Mouse (Mus musculus) lung, postnatal 0 days (tissue): ENCODE data around the gene Aagab. TPM values are rescaled to one million over a fixed set of nuclear protein-coding genes. Genes with fewer than 3 reads are reported as not detected.

Source experiments
- ATAC-seq: fragments of 200-750 bp; cut with Nextera tagmentation; 2 replicates; pipeline ENCODE4 v1.8.0; 2017; ENCODE audit warnings: moderate library complexity
- DNase-seq: peaks from one replicate; pipeline ENCODE4 v3.0.0-alpha.2; 2016; ENCODE audit warnings: low spot score
- H3K27ac ChIP-seq: fragments of 300-500 bp; sonication (generic); 2 replicates; pipeline ENCODE4 v1.5.1; 2014; ENCODE audit warnings: antibody characterized with exemption, mild to moderate bottlenecking, low read length, mixed read lengths
- H3K27me3 ChIP-seq: fragments of 300-500 bp; sonication (generic); replicated peaks from 2 replicates; pipeline ENCODE4 v1.6.1; 2014; ENCODE audit warnings: low read length, mixed read lengths; ENCODE audit not compliant: insufficient read depth
- H3K36me3 ChIP-seq: fragments of 300-500 bp; sonication (generic); 2 replicates; pipeline ENCODE4 v1.6.1; 2014; ENCODE audit warnings: low read length, mixed read lengths; ENCODE audit not compliant: insufficient read depth
- H3K4me1 ChIP-seq: fragments of 300-500 bp; sonication (generic); 2 replicates; pipeline ENCODE4 v1.6.1; 2014; ENCODE audit warnings: antibody characterized with exemption, low read depth, low read length, mixed read lengths; ENCODE audit not compliant: insufficient read depth
- H3K4me2 ChIP-seq: fragments of 300-500 bp; sonication (generic); replicated peaks from 2 replicates; pipeline ENCODE4 v1.6.1; 2014; ENCODE audit warnings: low read depth, mild to moderate bottlenecking, low read length, moderate library complexity, mixed read lengths
- H3K4me3 ChIP-seq: fragments of 300-500 bp; sonication (generic); 2 replicates; pipeline ENCODE4 v1.5.1; 2014; ENCODE audit warnings: low read depth, low read length
- H3K9ac ChIP-seq: fragments of 300-500 bp; sonication (generic); replicated peaks from 2 replicates; pipeline ENCODE4 v1.6.1; 2014; ENCODE audit warnings: low read depth, mild to moderate bottlenecking
- H3K9me3 ChIP-seq: fragments of 300-500 bp; sonication (generic); 2 replicates; pipeline ENCODE4 v1.6.1; 2016; ENCODE audit warnings: low read length, mixed read lengths
- CTCF ChIP-seq: IDR thresholded peaks from 2 replicates; pipeline ENCODE4 v1.5.1; 2016; ENCODE audit warnings: antibody characterized with exemption, mild to moderate bottlenecking
- EP300 ChIP-seq: IDR thresholded peaks from 2 replicates; pipeline ENCODE4 v1.6.1; 2016; ENCODE audit warnings: antibody characterized with exemption, mild to moderate bottlenecking, control low read depth
- WGBS: fragments of 180-500 bp; shearing (Covaris S2); extraction: QIAGEN DNeasy Blood & Tissue Kit; methylation state at CpG from one replicate; pipeline ENCODE4 v1.1.7; 2014; 5-methylcytosine and 5-hydroxymethylcytosine counted together
- polyA plus RNA-seq: library from polyadenylated mRNA; unstranded; fragments of >200 nt; fragmentation: Nextera tagmentation; extraction: Ambion mirVana; gene quantifications from 2 replicates; pipeline ENCODE4 v1.2.1, GENCODE M21; 2015

Aagab gene
- polyA plus RNA-seq, 1 experiment from 2014 or later = 20.5 TPM

GRCm38 (mm10) chr9:63580046-63580445 lies 22.4 kb upstream of the Aagab start:
- no peak for DNase-seq
- no peaks in the 10 kb centered on the region for H3K9me3 ChIP-seq
- H3K4me1 ChIP-seq = no peaks in the 10 kb centered on the region
- no peak overlapping the region for H3K4me2 ChIP-seq
- no peak overlapping the region for H3K9ac ChIP-seq
- H3K27me3 ChIP-seq = no peaks in the 10 kb centered on the region
- H3K4me3 ChIP-seq = no peak overlapping the region
- 77% methylated on average over 2 of the region's 2 CpGs for WGBS
- no peaks in the 10 kb centered on the region for H3K36me3 ChIP-seq
- H3K27ac ChIP-seq = no peak overlapping the region
- no peak for ATAC-seq
- TF ChIP-seq CTCF (no peak), EP300 (no peak)

DNA sequence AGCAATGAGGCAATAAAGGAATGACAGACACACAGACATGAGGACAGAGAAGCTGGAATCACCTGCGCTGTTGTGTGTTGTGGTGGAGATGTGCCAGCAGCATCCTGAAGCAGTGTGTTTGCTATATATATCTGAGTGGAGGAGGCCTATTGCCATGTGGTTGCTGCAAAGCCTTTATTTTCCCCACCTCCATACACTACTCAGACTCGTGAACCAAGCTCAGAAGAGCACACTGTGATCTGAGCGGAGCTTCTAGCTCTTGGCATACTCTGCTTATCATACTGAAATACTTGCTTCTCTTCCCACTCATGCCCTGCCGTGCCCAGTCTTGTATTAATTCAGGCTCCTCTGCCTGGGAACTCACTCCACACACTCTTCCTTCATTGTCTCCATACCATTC lies 20.7 kb upstream of the Aagab start:
- Histone ChIP-seq H3K27me3 (no peaks in the 10 kb centered on the region), H3K36me3 (no peaks in the 10 kb centered on the region), H3K4me1 (no peaks in the 10 kb centered on the region), H3K4me3 (no peak overlapping the region), H3K4me2 (no peak overlapping the region), H3K9me3 (no peaks in the 10 kb centered on the region), H3K27ac (no peak overlapping the region), H3K9ac (no peak overlapping the region)
- TF ChIP-seq EP300 (no peak), CTCF (no peak)
- DNase-seq = no peak
- ATAC-seq = no peak
- WGBS = 70% methylated on average over 4 of the region's 4 CpGs

DNA sequence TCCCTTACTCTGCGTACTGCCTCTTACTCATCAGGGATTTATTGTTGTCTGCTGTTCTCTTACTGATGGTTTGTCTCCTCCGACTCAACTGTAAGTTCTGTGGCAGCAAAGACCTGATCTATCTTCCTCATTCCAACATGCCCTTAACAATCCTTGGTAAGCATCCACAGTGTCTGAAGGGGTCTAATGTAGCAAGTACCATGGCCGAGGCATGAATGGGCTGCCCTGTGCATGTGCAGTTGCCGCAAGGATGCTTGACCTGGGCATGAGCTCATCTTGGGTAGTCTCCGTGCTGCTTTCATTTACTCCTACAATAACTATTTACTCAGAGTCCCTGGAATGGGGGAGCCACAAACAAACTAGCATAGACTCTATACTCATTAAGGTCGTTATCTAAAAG lies 17.2 kb upstream of the Aagab start:
- WGBS = 76% methylated on average over 6 of the region's 6 CpGs
- Histone ChIP-seq H3K4me2 (no peak overlapping the region), H3K4me3 (no peak overlapping the region), H3K9me3 (no peaks in the 10 kb centered on the region), H3K27ac (no peak overlapping the region), H3K27me3 (no peaks in the 10 kb centered on the region), H3K4me1 (no peaks in the 10 kb centered on the region), H3K9ac (no peak overlapping the region), H3K36me3 (no peaks in the 10 kb centered on the region)
- TF ChIP-seq EP300 = no peak
- no peak for TF ChIP-seq CTCF
- ATAC-seq (no peak), DNase-seq (no peak)

GRCm38 (mm10) chr9:63589209-63589608 lies 13.3 kb upstream of the Aagab start:
- DNase-seq (no peak), ATAC-seq (no peak)
- 65% methylated on average over 6 of the region's 6 CpGs for WGBS
- Histone ChIP-seq H3K9ac (no peak overlapping the region), H3K27ac (no peak overlapping the region), H3K4me1 (no peaks in the 10 kb centered on the region), H3K27me3 (no peaks in the 10 kb centered on the region), H3K4me2 (no peak overlapping the region), H3K9me3 (no peaks in the 10 kb centered on the region), H3K4me3 (no peak overlapping the region), H3K36me3 (no peaks in the 10 kb centered on the region)
- no peak for TF ChIP-seq CTCF
- no peak for TF ChIP-seq EP300

- Histone ChIP-seq H3K9me3 (no peaks in the 10 kb centered on the region), H3K9ac (no peak overlapping the region), H3K27me3 (no peaks in the 10 kb centered on the region), H3K36me3 (no peaks in the 10 kb centered on the region), H3K27ac (no peak overlapping the region), H3K4me3 (no peak overlapping the region), H3K4me1 (no peaks in the 10 kb centered on the region), H3K4me2 (no peak overlapping the region)
- DNase-seq (no peak), ATAC-seq (no peak)
- 88% methylated on average over 4 of the region's 4 CpGs for WGBS
- TF ChIP-seq EP300 (no peak), CTCF (no peak)
Observed at GRCm38 (mm10) chr9:63590592-63590991, 11.9 kb upstream of the Aagab start.

DNA sequence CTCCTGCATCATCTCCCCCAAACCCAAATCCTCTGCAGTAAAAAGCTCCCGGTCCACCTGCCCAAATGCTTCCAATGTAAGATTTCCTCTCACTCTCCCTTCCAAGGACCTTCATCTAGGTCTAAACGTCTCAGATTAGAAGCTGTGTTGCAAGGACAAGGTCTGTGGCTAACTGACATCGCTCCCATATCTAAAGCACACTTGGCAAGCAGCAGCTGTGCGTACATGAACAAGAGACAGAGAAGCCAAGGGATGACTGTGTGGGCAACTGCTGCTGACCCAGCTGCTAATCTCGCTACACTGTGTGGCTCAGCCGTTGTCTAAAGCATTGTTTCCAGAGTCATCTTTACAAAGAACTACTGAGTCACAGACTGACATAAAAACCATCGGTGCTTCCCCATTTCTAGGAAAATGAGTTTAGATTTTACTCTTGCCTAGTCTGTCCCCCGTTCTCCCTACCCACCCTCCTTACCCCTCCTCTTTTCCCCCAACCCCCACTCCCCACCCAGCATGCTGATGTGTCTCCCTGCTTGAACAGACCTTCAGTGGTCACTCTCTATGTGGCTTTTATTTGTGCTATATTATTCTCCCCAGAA lies 10.7 kb upstream of the Aagab start:
- H3K4me2 ChIP-seq = no peak overlapping the region
- H3K9ac ChIP-seq = no peak overlapping the region
- no peak for ATAC-seq
- H3K27ac ChIP-seq = no peak overlapping the region
- no peaks in the 10 kb centered on the region for H3K4me1 ChIP-seq
- 79% methylated on average over 8 of the region's 8 CpGs for WGBS
- no peaks in the 10 kb centered on the region for H3K27me3 ChIP-seq
- no peaks in the 10 kb centered on the region for H3K36me3 ChIP-seq
- H3K4me3 ChIP-seq = no peak overlapping the region
- H3K9me3 ChIP-seq = no peaks in the 10 kb centered on the region
- DNase-seq = no peak
- TF ChIP-seq CTCF (no peak), EP300 (no peak)

GRCm38 (mm10) chr9:63595032-63595431 lies 7.4 kb upstream of the Aagab start:
- Histone ChIP-seq H3K27ac (no peak overlapping the region), H3K4me3 (no peak overlapping the region), H3K27me3 (no peaks in the 10 kb centered on the region), H3K36me3 (no peaks in the 10 kb centered on the region), H3K9ac (no peak overlapping the region), H3K9me3 (no peaks in the 10 kb centered on the region), H3K4me1 (no peaks in the 10 kb centered on the region), H3K4me2 (no peak overlapping the region)
- DNase-seq (no peak), ATAC-seq (no peak)
- no peak for TF ChIP-seq EP300
- TF ChIP-seq CTCF = no peak
- WGBS = 92% methylated on average over 1 of the region's 1 CpGs
